Mouse (Mus musculus) embryonic facial prominence, embryonic 11.5 days (tissue): ENCODE results near the gene Acsl4. TPM values are rescaled to one million over a fixed set of nuclear protein-coding genes. Genes with fewer than 3 reads are reported as not detected.

Experiments
- polyA plus RNA-seq: library from polyadenylated mRNA; unstranded; fragments of >200 nt; fragmentation: Nextera tagmentation; extraction: Ambion mirVana; gene quantifications from 2 replicates; pipeline ENCODE4 v1.2.1, GENCODE M21; 2014

Acsl4 gene
- polyA plus RNA-seq, 1 experiment from 2014 or later, result 16.9 TPM

Other genes starting within 250 kb of the Acsl4 start
- gene Gucy2f, start 193.6 kb downstream of the Acsl4 start, polyA plus RNA-seq, result 0.03 TPM in 2 replicates
- 13.3 and 13.9 TPM in 2 replicates for gene Nxt2, start 163.8 kb downstream of the Acsl4 start, polyA plus RNA-seq
- 20.0 and 20.5 TPM in 2 replicates for gene Kcne1l, start 84.2 kb downstream of the Acsl4 start, polyA plus RNA-seq